Mouse (Mus musculus) cerebellum, postnatal 36 days (tissue): ENCODE results near the gene Ube2z.

Experiments
- DNase-seq, 2 experiments: peaks; one replicate each; pipeline ENCODE4 v3.0.0; 2021 to 2022; ENCODE audit warnings: mixed read lengths in 2 of 2

Ube2z gene

GRCm38 (mm10) chr11:96058309-96058708 lies 6.9 kb downstream of the Ube2z start:
- no peak for DNase-seq

GRCm38 (mm10) chr11:96050854-96051253 lies 14.3 kb downstream of the Ube2z start:
- no peak for DNase-seq

GRCm38 (mm10) chr11:96049939-96050338 lies 15.2 kb downstream of the Ube2z start:
- DNase-seq: peak in 1 of 2 experiments; percentile 7

- DNase-seq: no peak
Observed at GRCm38 (mm10) chr11:96047469-96048373, 17.5 kb downstream of the Ube2z start.

- no peak for DNase-seq
Observed at GRCm38 (mm10) chr11:96046793-96047192, 18.4 kb downstream of the Ube2z start.

- no peak for DNase-seq
Observed at GRCm38 (mm10) chr11:96046028-96046427, 19.2 kb downstream of the Ube2z start.

- no peak for DNase-seq
Observed at GRCm38 (mm10) chr11:96044803-96045567, 20.2 kb downstream of the Ube2z start.

- DNase-seq: no peak
Observed at GRCm38 (mm10) chr11:96038560-96038959, 26.6 kb downstream of the Ube2z start.

- no peak for DNase-seq
Observed at GRCm38 (mm10) chr11:96037499-96037898, 27.7 kb downstream of the Ube2z start.

GRCm38 (mm10) chr11:96035133-96035532 lies 30.1 kb downstream of the Ube2z start:
- peak in 1 of 2 experiments; percentile 27 for DNase-seq

GRCm38 (mm10) chr11:96034596-96035052 lies 30.6 kb downstream of the Ube2z start, which contains the start of gene Snf8:
Snf8 (plus strand) TSS chr11:96034885.
- DNase-seq: peak; percentile 97

GRCm38 (mm10) chr11:96034116-96034515 lies 31.1 kb downstream of the Ube2z start:
- no peak for DNase-seq

GRCm38 (mm10) chr11:96033264-96033663 lies 31.9 kb downstream of the Ube2z start:
- no peak for DNase-seq

- DNase-seq: no peak
Observed at GRCm38 (mm10) chr11:96031701-96032100, 33.5 kb downstream of the Ube2z start.

- DNase-seq: no peak
Observed at GRCm38 (mm10) chr11:96030571-96030970, 34.6 kb downstream of the Ube2z start.

GRCm38 (mm10) chr11:96028130-96028529 lies 37.1 kb downstream of the Ube2z start:
- DNase-seq: no peak

GRCm38 (mm10) chr11:96020622-96021021 lies 44.6 kb downstream of the Ube2z start:
- DNase-seq: no peak

GRCm38 (mm10) chr11:96017941-96018351 lies 47.2 kb downstream of the Ube2z start:
- DNase-seq: no peak

- DNase-seq: no peak
Observed at GRCm38 (mm10) chr11:96015421-96015820, 49.8 kb downstream of the Ube2z start.

GRCm38 (mm10) chr11:96011982-96012381 lies 53.2 kb downstream of the Ube2z start:
- DNase-seq: no peak

GRCm38 (mm10) chr11:96008827-96009226 lies 56.4 kb downstream of the Ube2z start:
- DNase-seq: no peak

- peak; percentile 7 to 26 for DNase-seq
Observed at GRCm38 (mm10) chr11:96007516-96008235, 57.5 kb downstream of the Ube2z start.
